Mouse (Mus musculus): Measurements from ENCODE around the gene Cdk12. TPM values are rescaled to one million over a fixed set of nuclear protein-coding genes. Genes with fewer than 3 reads are reported as not detected.

Cdk12 gene
- polyA plus RNA-seq, 1 experiment from 2014 or later = 20.0 TPM

GRCm38 (mm10) chr11:98295013-98295585 lies 92.2 kb downstream of the Cdk12 start:
- Histone ChIP-seq H3K36me3 (replicated peaks) (no peaks in the 10 kb centered on the region), H3K9ac (peak overlapping the region; percentile 78), H3K27ac (peak overlapping the region; percentile 79), H3K9me3 (no peaks in the 10 kb centered on the region), H3K27me3 (peaks cover 48% of the 10 kb centered on the region), H3K4me3 (replicated peaks) (peak overlapping the region; percentile 61), H3K4me1 (peaks cover 55% of the 10 kb centered on the region), H3K4me2 (peak overlapping the region; percentile 96)
- 6% methylated on average over 9 of the region's 9 CpGs for WGBS
- ATAC-seq (ENCODE audit: low FRiP score) = no peak

- H3K4me3 ChIP-seq (replicated peaks) = no peak overlapping the region
- peak overlapping the region; percentile 25; the same call in 1 of the 2 replicates for H3K9ac ChIP-seq
- WGBS = 3% methylated on average over 5 of the region's 5 CpGs
- ATAC-seq (ENCODE audit: low FRiP score) = no peak; the same call in 1 of the 2 replicates
- peaks cover 50% of the 10 kb centered on the region for H3K4me1 ChIP-seq
- no peak overlapping the region for H3K4me2 ChIP-seq
- no peak overlapping the region for H3K27ac ChIP-seq
- H3K9me3 ChIP-seq = no peaks in the 10 kb centered on the region
- H3K36me3 ChIP-seq (replicated peaks) = no peaks in the 10 kb centered on the region
- peaks cover 53% of the 10 kb centered on the region for H3K27me3 ChIP-seq
These were observed 93.4 kb downstream of the Cdk12 start for GRCm38 (mm10) chr11:98296277-98296676.

GRCm38 (mm10) chr11:98296916-98297315 lies 94.1 kb downstream of the Cdk12 start:
- no peaks in the 10 kb centered on the region for H3K9me3 ChIP-seq
- no peak overlapping the region for H3K27ac ChIP-seq
- H3K4me1 ChIP-seq = peaks cover 50% of the 10 kb centered on the region
- H3K36me3 ChIP-seq (replicated peaks) = no peaks in the 10 kb centered on the region
- no peak overlapping the region for H3K4me2 ChIP-seq
- 0 out of 2 replicates have a peak overlapping the region, but pooled peaks have one; percentile 25 for H3K9ac ChIP-seq
- H3K27me3 ChIP-seq = peaks cover 53% of the 10 kb centered on the region
- whole genome bisulfite sequencing = 61% methylated on average over 2 of the region's 2 CpGs
- H3K4me3 ChIP-seq (replicated peaks) = no peak overlapping the region
- ATAC-seq (ENCODE audit: low FRiP score) = no peak

- no peaks in the 10 kb centered on the region for H3K9me3 ChIP-seq
- peaks cover 53% of the 10 kb centered on the region for H3K27me3 ChIP-seq
- H3K4me2 ChIP-seq = no peak overlapping the region
- no peak for ATAC-seq (ENCODE audit: low FRiP score)
- WGBS = 13% methylated on average over 7 of the region's 7 CpGs
- H3K4me1 ChIP-seq = peaks cover 50% of the 10 kb centered on the region
- no peak overlapping the region for H3K4me3 ChIP-seq (replicated peaks)
- H3K36me3 ChIP-seq (replicated peaks) = no peaks in the 10 kb centered on the region
- H3K27ac ChIP-seq = no peak overlapping the region
- H3K9ac ChIP-seq = no peak overlapping the region
These were observed 94.9 kb downstream of the Cdk12 start for GRCm38 (mm10) chr11:98297778-98298177.

GRCm38 (mm10) chr11:98298484-98299205 lies 95.8 kb downstream of the Cdk12 start:
- Histone ChIP-seq H3K36me3 (replicated peaks) (no peaks in the 10 kb centered on the region), H3K4me1 (peaks cover 50% of the 10 kb centered on the region), H3K4me2 (peak overlapping the region; percentile 29; the same call in 1 of the 2 replicates), H3K9me3 (no peaks in the 10 kb centered on the region), H3K27me3 (peaks cover 53% of the 10 kb centered on the region), H3K9ac (no peak overlapping the region), H3K27ac (no peak overlapping the region), H3K4me3 (replicated peaks) (no peak overlapping the region)
- 3% methylated on average over 10 of the region's 10 CpGs for WGBS
- ATAC-seq (ENCODE audit: low FRiP score) = no peak

- Histone ChIP-seq H3K9me3 (no peaks in the 10 kb centered on the region), H3K4me1 (peaks cover 8% of the 10 kb centered on the region; the same call in 1 of the 2 replicates), H3K4me3 (replicated peaks) (0 out of 2 replicates have a peak overlapping the region, but pooled peaks have one; percentile 5), H3K9ac (no peak overlapping the region), H3K27me3 (peaks cover 91% of the 10 kb centered on the region), H3K27ac (no peak overlapping the region), H3K36me3 (replicated peaks) (no peaks in the 10 kb centered on the region), H3K4me2 (no peak overlapping the region)
- WGBS = under 1% methylated on average over 26 of the region's 26 CpGs
- ATAC-seq (ENCODE audit: low FRiP score) = no peak
These were observed 111.0 kb downstream of the Cdk12 start for GRCm38 (mm10) chr11:98313790-98314323.

GRCm38 (mm10) chr11:98317479-98317878 lies 114.6 kb downstream of the Cdk12 start:
- 4% methylated on average over 7 of the region's 7 CpGs for WGBS
- no peak for ATAC-seq (ENCODE audit: low FRiP score)
- peaks cover 98% of the 10 kb centered on the region for H3K27me3 ChIP-seq
- H3K9ac ChIP-seq = no peak overlapping the region
- peak overlapping the region; percentile 31; the same call in 1 of the 2 replicates for H3K27ac ChIP-seq
- no peak overlapping the region for H3K4me2 ChIP-seq
- no peaks in the 10 kb centered on the region for H3K9me3 ChIP-seq
- H3K4me3 ChIP-seq (replicated peaks) = no peak overlapping the region
- no peaks in the 10 kb centered on the region for H3K36me3 ChIP-seq (replicated peaks)
- H3K4me1 ChIP-seq = peaks cover 11% of the 10 kb centered on the region; the same call in 1 of the 2 replicates

GRCm38 (mm10) chr11:98318421-98319116 lies 115.7 kb downstream of the Cdk12 start:
- WGBS = 1% methylated on average over 14 of the region's 14 CpGs
- H3K4me1 ChIP-seq = peaks cover 11% of the 10 kb centered on the region; the same call in 1 of the 2 replicates
- no peak overlapping the region for H3K9ac ChIP-seq
- H3K27me3 ChIP-seq = peaks cover 100% of the 10 kb centered on the region
- ATAC-seq (ENCODE audit: low FRiP score) = no peak
- no peaks in the 10 kb centered on the region for H3K9me3 ChIP-seq
- no peaks in the 10 kb centered on the region for H3K36me3 ChIP-seq (replicated peaks)
- H3K4me2 ChIP-seq = no peak overlapping the region
- no peak overlapping the region for H3K4me3 ChIP-seq (replicated peaks)
- H3K27ac ChIP-seq = peak overlapping the region; percentile 8; the same call in 1 of the 2 replicates

- Histone ChIP-seq H3K27me3 (peaks cover 100% of the 10 kb centered on the region), H3K9ac (no peak overlapping the region), H3K27ac (no peak overlapping the region), H3K4me2 (no peak overlapping the region), H3K4me3 (replicated peaks) (no peak overlapping the region), H3K9me3 (no peaks in the 10 kb centered on the region), H3K4me1 (peaks cover 7% of the 10 kb centered on the region; the same call in 1 of the 2 replicates), H3K36me3 (replicated peaks) (no peaks in the 10 kb centered on the region)
- no peak for ATAC-seq (ENCODE audit: low FRiP score)
- 2% methylated on average over 15 of the region's 15 CpGs for WGBS
These were observed 116.3 kb downstream of the Cdk12 start for GRCm38 (mm10) chr11:98319120-98319519.

- ATAC-seq (ENCODE audit: low FRiP score) = no peak
- Histone ChIP-seq H3K4me1 (peaks cover 7% of the 10 kb centered on the region; the same call in 1 of the 2 replicates), H3K36me3 (replicated peaks) (no peaks in the 10 kb centered on the region), H3K4me3 (replicated peaks) (no peak overlapping the region), H3K4me2 (no peak overlapping the region), H3K27ac (no peak overlapping the region), H3K9ac (no peak overlapping the region), H3K9me3 (no peaks in the 10 kb centered on the region), H3K27me3 (peaks cover 100% of the 10 kb centered on the region)
- WGBS = 12% methylated on average over 4 of the region's 4 CpGs
These were observed 116.7 kb downstream of the Cdk12 start for GRCm38 (mm10) chr11:98319544-98319943.

- H3K9ac ChIP-seq = no peak overlapping the region
- H3K9me3 ChIP-seq = no peaks in the 10 kb centered on the region
- no peaks in the 10 kb centered on the region for H3K36me3 ChIP-seq (replicated peaks)
- H3K4me2 ChIP-seq = no peak overlapping the region
- 6% methylated on average over 2 of the region's 2 CpGs for WGBS
- H3K4me3 ChIP-seq (replicated peaks) = no peak overlapping the region
- peaks cover 7% of the 10 kb centered on the region; the same call in 1 of the 2 replicates for H3K4me1 ChIP-seq
- ATAC-seq (ENCODE audit: low FRiP score) = no peak
- H3K27ac ChIP-seq = peak overlapping the region; percentile 21; the same call in 1 of the 2 replicates
- peaks cover 100% of the 10 kb centered on the region for H3K27me3 ChIP-seq
These were observed 117.1 kb downstream of the Cdk12 start for GRCm38 (mm10) chr11:98319944-98320343.

GRCm38 (mm10) chr11:98320381-98320780 lies 117.5 kb downstream of the Cdk12 start:
- no peak overlapping the region for H3K27ac ChIP-seq
- no peak overlapping the region for H3K9ac ChIP-seq
- H3K9me3 ChIP-seq = no peaks in the 10 kb centered on the region
- no peak for ATAC-seq (ENCODE audit: low FRiP score)
- peak overlapping the region; percentile 29; the same call in 1 of the 2 replicates for H3K4me2 ChIP-seq
- 4% methylated on average over 12 of the region's 12 CpGs for WGBS
- peaks cover 7% of the 10 kb centered on the region; the same call in 1 of the 2 replicates for H3K4me1 ChIP-seq
- no peaks in the 10 kb centered on the region for H3K36me3 ChIP-seq (replicated peaks)
- no peak overlapping the region for H3K4me3 ChIP-seq (replicated peaks)
- peaks cover 100% of the 10 kb centered on the region for H3K27me3 ChIP-seq
